Mouse (Mus musculus): ENCODE data around the gene Magi1.
A peak's percentile ranks its signal among the peaks of the same experiment; 100 is the strongest.

The Magi1 gene

DNA sequence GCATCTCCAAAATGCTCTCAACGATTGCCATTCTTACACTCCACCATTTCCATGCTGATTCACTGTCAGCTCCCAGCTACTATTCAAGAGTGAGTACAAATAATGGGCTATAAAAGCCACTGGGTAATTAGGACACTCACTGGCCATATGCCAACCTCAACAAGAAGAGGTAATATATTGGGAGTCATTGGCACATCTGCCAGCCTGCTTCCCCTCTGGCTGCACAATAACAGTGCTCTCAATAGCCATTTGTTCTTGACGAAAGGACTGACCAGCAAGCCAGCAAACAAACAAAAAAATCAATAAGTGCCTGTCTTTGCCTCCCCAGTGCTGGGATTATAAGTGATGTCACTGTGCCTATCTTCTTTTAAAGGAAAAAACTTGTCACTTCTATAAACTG lies 326.5 kb downstream of the Magi1 start:
- DNase-seq = no peak

DNA sequence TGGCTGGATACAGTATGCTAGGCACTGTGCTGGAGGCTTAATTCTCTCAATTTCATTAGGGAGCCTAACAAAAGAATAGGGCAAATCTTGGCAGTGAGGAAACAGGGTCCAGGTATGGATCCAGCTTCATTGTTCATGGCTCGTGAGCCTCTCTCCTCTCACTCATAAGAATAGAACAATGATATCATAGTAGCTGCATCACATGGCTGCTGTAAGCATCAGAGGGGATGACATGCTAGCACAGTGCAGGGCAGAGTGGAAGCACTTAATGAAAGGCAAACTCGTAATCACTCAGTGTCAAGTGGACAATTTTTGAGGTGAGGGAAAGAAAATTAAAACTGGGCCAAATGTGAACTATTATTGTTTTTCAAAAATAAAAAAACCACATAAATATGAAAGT lies 337.1 kb downstream of the Magi1 start:
- no peak for DNase-seq

DNA sequence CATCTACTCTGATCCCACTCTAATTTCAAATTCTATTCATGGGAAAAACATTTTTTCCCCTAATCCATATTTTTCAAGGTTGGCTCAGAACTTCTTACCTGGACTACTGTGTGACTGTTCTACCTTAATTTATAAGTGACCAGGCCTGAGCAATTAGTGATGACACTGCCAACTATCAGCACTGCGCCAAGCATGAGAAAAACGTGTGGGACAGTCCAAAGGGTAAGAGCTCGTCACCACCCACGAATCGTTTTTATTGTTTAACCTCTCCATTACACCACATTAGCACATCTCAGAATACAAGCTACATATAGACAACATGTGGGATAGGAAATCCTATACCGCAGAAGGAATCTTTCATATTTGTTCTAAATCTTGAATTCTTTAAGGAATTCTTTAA lies 347.4 kb downstream of the Magi1 start:
- no peak for DNase-seq

DNA sequence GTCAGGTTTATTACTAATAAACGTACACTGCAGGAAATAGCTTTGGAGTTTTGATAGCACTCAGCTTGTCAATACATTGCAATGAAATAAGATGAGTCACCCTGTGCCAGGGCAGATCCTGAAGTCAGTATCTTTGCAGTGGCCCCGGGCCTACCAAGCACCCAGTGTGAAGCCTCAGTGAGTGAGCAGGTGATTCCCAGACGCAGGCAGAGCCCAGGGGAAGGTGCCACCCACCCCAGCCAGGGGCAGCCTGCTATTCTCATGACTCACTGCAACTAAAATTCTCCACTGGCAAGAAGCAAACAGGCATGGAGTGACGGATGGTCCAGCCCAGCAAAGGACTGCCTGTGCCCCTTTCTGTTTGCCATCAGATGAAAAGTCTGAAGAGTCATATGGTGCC lies 347.9 kb downstream of the Magi1 start:
- DNase-seq = no peak

DNA sequence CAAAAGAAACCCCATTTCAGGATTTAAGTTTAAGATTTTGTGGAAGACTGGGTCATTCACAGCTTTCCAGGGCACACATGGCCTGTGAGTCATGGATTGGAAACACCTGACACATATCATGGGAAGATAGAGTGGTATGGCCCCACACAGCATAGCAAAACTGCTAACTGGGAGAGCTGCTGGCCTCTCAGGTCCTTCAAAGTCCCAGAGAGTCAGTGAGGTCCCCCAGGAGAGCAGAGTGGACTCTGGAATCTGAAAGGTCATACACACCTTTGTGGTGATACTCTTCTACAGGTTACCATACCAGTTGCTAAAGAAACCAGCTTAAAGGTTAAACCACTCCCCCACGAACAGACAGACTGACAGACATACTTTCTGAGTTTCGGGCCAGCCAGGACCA lies 349.0 kb downstream of the Magi1 start:
- DNase-seq = no peak

DNA sequence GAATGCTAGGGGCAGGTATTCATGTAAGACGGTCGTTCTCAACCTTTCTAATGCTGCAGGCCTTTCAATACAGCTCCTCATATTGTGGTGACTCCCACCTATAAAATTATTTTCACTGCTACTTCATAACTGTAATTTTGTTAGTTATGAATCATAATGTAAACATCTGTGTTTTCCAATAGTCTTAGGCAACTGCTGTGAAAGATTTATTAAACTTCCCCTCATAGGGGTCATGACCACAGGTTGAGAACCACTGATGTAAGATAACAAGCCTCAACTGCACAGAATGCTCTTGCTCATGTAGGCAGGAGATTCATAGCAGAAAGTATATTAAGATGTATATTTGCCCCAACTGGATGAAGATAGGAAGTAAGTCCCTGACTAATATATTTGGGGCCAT lies 359.1 kb downstream of the Magi1 start:
- DNase-seq = no peak

DNA sequence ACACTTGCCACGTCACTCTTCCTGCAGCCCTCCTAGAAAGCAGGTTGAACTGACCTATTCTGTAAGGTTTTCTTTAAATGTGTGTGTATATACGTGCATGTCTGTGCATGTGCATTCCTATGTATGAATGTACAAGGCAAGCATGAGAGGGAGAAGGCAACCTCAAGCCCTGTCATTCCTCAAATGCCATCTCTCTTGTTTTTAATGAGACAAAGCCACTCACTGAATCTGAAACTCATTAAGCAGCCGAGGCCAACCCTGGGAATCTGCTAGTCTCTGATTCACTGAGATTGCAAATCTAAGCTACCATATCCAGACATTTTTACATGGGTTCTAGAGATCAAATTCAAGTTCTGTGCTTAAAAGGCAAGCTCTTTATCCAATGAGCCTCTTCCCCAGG lies 359.7 kb downstream of the Magi1 start:
- DNase-seq = no peak

DNA sequence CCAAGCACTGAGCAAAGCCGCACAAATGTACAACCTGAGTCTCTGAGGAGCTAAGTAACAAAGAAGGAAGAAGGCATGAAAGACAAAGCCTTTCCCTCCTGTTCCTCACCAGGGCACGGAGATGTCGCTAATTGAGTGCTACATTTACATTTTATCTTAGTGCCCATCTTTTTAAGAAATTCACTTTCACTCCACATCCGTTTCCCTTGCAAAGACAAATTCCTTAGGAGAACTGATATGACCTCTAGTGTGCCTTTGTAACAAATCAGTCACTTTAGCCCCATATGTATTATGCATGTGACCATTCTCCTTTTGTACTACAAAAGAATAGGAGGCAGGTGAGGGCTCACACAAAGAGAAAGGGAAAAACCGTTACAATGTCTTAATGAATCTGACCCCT lies 360.4 kb downstream of the Magi1 start:
- no peak for DNase-seq

DNA sequence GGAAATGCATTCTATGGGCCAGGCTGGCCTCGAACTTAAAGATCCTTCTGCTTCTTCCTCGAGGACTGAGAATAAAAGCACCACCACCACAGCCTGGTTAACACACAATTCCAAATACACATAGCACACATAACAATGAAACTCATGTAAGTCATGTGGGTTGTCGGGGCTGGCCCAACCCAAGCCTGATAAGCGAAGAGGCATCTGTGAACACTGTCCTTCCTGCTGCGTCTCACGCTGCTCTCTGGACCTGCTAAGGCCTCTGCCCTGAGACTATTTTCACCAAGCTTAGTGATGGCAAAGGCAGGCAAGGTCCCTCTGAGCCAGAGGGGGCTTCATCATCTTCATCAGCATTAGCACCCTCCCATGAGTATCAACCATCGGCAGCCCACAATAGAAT lies 360.8 kb downstream of the Magi1 start:
- DNase-seq = no peak

DNA sequence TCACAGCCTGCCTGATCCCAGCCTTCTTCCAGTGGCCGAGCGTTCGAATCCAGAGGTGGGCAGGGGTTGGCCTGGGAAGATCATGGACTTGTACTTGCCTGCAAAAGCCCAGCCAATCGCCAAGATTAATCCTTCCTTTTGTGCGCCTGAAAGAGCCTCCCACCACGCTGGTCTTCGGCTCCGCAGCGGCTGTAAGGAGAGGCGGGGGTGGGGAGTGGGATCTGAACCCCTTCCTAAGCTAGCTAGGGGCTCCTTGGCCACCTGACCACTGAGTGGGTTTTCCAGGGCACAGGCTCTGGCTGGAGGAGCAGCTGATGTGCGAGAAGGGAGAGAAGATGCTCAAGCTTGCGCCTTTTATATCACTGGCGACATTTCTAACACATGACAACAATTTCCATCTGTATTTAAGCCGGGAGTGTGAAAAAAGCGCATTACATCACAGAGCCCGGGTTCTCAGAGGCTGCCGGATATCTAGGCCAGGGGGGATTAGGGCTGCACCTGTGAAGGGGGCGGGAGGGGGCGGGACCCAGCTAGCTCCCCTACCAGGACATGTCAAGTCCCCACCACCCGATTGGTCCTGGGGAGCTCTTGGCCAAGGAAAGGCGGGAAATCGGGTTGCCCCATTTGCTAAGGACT lies 370.4 kb downstream of the Magi1 start:
- DNase-seq = peak; percentile 64 to 72

DNA sequence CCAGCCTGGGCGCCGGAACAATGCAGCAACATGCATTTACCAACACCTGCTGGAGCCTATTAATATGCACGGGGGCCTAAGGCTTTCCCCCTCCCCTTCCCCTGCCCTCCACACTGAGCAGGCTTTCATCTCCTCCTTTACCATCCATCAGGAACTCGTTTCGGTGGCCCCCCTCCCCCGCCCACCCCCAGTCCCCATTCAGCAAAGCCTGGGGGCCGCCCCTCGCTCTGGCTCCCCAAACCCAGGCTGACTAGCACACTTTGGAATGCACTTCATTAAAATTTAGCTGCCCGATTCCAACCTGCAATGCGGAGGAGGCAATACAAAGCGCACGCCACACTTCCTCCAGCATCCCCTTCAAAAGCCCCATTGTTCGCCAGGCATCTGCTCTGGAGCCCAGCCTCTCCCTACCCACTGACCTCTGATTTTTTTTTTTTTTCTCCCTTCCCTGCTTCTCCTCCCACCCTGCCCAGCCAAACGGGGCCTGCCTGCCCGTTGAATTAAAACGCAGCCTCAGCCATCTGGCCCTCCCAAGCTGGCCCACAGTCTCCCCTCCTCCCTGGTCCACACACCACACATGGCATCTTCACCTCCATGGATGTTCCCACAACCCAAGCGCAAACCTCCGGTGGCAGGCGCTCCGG lies 371.0 kb downstream of the Magi1 start:
- DNase-seq = peak; percentile 81 to 83

DNA sequence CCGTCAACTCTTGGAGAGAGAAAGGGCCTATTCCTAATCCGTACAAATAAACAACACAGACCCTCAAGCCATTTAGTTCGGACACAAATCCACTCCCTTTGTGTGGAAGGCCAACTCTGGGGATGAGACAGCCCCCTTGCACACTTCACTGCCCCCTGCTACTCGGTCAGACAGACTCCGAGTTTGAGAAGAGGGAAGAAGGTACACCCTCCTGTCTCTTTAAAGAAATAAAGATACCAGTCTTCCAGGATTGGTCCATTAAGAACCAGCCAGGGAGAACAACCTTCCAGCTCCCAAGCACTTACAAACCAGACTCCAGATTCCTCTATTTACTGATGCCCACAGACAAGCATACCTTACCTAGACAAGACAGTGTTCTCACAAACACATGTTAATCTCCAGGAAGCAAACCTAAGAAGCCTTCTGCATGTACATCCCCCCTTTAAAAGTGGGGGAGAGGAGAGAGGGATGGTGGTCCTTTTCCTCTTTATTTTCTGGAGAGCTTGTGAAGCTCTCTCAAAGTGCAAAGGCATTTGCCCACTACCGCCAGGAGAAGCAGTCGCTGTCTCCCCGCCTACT lies 371.6 kb downstream of the Magi1 start:
- peak; percentile 16 to 66 for DNase-seq

DNA sequence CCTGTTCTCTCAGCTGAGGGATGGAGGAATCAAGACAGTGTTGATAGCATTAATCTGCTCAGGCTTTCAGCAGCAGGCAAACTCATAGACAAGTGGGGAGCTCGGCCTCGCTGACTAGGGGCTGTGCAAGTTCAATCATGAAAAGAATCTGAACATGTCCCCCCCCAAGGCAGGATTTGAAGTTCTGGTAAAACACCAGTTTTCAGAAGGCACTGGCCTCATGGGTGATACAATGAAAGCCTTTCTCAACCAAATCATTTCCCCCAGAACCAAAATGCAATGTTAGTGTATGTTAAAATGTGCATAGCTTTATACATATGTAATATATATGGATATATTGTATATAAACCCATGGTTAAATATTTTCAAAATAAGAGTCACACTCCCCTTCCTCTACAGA lies 372.3 kb downstream of the Magi1 start:
- peak; percentile 5 to 13 for DNase-seq

DNA sequence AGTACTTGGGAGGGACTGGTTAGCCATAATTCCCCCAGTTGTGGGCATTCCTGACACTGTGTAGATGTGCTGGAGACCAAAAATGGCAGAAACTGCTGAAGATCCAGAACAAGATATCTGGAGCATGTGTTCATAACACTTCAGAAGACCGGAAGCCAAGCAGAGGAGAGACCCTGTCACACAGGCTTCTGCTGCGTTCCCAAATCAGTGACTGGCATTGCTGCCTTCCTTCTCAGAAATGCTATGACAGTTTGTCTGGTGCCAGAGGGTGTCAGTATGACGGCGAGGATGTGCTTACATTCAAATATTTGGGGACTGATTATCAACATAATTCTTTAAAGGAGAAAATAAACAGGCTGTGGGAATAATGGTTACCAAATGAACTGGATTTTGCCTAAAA lies 373.7 kb downstream of the Magi1 start:
- DNase-seq = peak; percentile 9 to 18

DNA sequence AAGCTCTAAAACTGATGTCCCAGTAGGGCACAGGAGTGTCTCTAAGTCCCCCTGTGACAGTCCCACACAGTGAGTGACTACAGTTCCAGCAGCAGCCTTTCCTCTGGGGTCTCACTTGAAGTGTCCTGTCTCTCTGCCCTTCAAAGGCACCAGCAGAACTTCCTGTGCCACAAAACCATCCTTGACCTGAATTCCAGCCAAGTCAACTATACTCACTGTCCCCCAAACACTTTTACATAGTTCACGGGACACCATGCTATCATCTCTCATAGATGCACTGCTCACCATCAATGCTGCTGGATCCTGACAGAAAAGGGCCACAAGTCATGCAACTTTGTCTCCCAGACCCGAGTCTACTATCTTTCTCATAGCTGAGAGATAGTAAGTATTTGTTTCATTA lies 378.7 kb downstream of the Magi1 start:
- DNase-seq = no peak

DNA sequence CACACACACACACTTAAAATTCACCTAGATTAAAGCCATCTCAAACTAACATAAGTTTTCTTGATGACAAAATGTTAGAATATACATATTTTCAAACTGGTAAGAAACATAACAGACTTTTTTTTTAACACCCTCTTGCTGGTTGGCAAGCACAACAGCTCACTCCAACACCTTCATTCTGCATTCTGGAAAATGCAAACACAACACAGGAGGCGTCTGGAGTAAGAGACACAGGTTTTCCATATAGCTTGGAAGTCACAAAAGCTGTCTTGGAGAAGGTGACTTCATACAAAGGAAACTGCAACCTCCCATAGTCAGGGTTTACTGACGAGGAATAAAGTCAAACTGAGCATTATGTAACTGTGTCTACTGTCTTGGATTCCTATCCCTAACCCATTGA lies 381.5 kb downstream of the Magi1 start:
- DNase-seq = no peak

DNA sequence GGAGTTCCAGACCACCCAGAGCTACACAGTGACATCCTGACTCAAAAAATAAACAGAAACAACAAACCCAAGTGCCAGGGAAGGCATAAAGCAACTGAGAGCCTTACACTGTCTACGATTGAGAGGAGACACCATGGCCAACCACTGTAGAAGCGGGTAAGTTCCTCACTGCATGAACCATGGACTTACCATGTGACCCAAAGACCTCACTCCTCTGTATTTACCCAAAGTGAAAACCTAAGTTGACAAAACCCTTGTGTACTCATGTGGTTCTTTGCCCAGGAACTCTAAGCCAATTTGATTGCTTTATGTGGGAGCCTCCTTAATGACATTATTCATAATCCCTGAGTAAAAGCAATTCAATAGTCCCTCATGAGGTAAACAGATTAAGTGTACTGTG lies 382.3 kb downstream of the Magi1 start:
- no peak for DNase-seq

DNA sequence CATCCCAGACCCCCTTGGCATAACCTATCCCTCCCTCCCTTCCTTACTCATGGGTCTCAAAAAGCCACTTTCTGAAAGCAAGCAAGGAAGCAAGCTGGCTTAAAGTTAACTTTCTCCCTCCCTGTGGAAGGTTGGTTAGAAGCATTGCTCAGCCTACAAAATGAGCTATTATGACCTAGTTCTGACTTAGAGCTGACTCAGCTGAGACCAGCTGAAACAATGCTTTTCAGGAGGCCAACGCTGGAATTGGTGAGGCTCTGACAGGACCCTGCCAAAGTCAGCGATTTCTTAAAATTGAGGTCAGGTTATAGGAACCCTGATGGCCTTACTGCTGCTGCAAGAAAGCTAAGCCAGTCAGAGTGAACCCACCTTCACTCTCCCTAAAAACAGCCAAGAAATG lies 386.2 kb downstream of the Magi1 start:
- no peak for DNase-seq

DNA sequence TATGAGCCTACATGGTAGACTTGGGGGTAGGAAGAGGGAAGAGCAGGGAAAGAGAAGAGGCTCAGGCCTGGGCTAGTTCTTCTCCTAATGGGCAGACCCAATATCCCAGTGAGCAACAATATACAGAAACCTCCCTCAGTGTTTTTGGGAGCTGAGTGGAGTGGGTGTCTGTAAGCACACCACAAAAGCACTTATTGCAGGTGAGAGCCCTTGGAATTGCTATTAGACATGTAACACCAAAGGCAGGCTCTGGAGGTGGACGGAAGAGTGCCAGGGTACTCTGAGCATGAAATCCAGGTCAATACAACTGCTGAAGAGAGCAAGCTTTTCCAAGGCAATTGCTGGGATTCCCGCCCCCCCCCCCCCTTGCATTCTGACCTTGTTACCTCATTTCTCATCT lies 388.0 kb downstream of the Magi1 start:
- no peak for DNase-seq

DNA sequence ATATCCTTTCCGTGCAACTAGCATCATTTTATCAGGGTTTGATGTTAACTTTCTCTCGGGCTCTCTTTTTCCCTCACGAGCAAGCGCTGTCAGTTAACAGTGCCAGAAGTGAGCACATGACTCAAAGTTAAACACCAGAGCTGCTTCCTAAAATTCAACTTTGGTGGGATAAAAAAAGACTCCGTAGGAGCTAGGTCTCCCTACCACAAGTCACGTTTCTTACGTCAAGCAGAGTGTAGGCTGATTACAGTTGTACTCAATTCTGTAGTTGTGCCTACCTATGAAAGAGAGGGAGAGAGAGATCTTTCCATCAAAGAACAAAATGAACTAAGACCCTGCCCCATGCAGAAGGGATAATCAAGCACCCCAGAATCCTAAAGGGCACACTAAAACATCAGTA lies 389.8 kb downstream of the Magi1 start:
- DNase-seq = no peak

DNA sequence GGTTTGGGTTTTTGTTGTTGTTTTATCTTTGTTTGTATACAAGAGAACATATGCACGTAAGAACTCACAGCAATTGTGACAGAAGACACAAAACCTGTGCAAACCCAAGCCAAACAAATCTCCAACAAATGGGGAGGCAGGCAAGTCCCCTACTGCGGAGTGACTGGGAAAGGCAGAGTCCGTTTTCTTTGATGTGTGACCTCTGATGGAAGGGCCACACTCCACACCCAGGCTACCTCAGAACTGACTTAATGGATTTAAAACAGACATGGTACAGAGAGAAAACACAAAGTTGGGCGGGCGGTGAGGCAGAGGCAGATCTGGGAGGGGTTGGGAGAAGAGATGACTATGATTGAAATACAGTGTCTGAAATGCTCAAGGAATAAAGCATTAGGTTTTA lies 390.8 kb downstream of the Magi1 start:
- no peak for DNase-seq

DNA sequence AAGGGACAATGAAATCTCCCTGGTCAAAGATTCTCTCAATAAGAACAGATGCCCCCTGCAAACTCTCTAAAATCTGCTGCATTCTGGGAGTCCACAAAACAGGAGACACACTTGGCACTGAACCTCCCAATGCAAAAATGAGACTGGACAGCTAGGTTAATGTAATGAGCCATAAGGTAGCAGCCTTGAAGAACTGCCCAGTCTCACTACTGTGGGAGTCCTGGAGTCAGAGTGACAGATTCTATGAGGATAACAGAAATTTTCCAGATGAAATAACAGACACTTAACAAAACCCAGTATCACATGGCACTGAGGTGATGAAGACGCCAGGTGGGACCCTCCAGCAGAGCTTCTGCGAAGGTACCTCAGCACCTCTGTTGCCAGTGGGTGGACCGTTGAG lies 393.7 kb downstream of the Magi1 start:
- DNase-seq = no peak

DNA sequence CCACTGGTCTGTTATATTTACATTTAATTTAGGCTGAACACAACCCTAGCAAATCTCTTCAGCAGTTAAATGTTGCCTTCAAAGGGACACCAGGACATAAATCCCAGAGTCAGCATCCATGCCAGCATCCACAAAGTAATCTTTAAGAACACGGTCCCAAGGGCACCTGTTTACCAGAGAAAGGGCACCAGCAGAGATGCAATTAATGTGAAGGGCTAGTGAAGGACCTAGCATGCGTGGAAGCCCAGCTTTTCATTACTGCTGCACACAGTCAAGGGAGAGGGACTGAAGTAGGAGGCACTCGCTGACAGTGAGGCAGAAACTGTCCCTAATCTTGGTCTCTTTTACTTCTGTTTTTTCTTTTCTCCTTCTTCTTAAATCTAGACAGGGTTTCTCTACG lies 406.4 kb downstream of the Magi1 start:
- no peak for DNase-seq

DNA sequence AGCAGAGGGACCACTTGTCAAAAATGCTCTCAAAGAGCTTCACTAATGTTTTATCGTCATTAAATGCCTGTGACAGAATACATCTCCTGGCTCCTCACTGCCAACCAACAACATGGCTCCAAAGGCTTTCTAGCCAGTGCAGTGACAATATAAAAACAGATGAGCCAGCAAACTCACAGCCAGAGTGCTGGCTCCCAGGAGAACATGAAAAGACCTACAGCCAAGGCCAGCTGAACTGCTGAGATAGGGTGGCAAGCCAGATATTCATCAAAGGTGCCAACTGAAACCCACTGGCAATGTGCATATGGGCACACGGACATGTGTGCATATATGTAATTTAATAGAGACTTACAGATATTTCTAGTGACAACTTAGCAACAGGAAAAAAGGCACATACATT lies 408.8 kb downstream of the Magi1 start:
- DNase-seq = peak in 1 of 2 experiments; percentile 30

DNA sequence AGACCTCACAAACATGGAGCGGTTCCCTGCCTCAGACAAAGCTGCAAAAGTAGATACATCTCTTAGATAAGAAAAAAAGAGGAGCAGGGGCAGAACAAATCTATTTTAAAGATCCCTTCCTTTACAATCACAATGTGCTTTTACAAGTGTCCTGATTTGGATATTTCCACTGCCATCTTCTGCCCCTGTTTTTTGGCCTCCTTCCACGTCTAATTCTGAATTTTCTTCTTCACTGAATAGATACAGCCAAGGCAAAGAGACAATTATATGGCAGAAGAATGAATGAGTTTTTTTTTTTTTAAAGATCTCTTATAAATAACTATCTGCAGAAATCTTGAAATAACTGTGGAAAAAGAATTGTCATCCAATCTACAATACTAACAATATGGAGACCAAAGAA lies 409.3 kb downstream of the Magi1 start:
- DNase-seq = peak in 1 of 2 experiments; percentile 35
